In the genomic region with DNA sequence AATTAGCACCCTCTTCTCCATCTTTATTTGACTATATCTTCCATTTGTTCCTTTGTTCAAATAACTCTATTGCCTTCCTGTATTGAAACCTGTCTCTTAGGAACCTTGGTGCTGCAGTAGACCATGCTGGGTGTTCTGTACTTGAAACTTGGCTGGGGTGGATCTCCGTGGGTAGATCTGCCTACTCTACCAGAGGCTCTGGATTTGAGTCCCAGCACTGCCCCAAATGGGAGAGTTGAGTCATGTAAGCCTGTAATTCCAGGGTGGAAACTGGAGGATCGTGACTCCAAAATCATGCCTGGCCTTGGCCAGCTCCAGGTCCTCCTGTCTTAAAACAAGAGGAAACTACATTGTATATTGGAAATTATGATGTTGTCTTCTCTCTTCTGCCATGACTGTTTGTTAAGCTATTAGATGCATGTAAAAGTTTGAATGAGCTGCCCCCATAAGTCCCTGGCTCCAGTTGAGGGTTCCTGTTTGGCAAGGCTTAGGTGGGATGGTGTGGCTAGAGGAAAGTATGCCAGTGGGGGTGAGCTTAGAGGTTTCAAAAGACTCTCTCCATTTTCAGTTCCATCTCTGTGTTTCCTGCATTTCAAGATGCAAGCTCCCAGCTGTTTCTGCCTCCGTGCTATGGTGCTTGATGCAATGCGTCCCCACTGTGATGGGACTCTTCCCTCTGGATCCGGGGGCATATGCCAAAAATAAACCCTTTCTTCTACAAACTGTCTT, we compare ENCODE assay signal across 25 mouse cellular contexts. TPM values are rescaled to one million over a fixed set of nuclear protein-coding genes. Genes with fewer than 3 reads are reported as not detected.
DNase-seq lines count a peak whose midpoint lies in the region; ATAC-seq lines count a peak whose summit lies in the region.
"Had no signal": no experiment of that assay in that cellular context is flagged by ENCODE, and none has a peak within 500 bp of the region (broad histone marks: within the 10 kb centered on the region; RNA-seq: fewer than 3 reads in every experiment).

No protein-coding gene starts in this region.

- no peak overlapping the region for H3K4me3 ChIP-seq in liver, embryonic 12.5 days
- no peak overlapping the region for H3K4me3 ChIP-seq in liver, embryonic 11.5 days (ENCODE audit: low read depth, low read length)
- H3K4me3 ChIP-seq: forebrain, embryonic 13.5 days; heart, adult 2 months; heart, embryonic 15.5 days; kidney, embryonic 15.5 days; limb, embryonic 10.5 days; limb, embryonic 15.5 days; megakaryocyte, embryonic 14.5 days; midbrain, embryonic 12.5 days; neural tube, embryonic 13.5 days had no signal

- H3K27me3 ChIP-seq in liver, embryonic 12.5 days (replicated peaks) = no peaks in the 10 kb centered on the region
- H3K27me3 ChIP-seq in liver, embryonic 11.5 days (replicated peaks; ENCODE audit: control insufficient read depth, insufficient read depth, low read length) = no peaks in the 10 kb centered on the region
- H3K27me3 ChIP-seq: forebrain, embryonic 13.5 days; heart, embryonic 15.5 days; kidney, embryonic 15.5 days; limb, embryonic 15.5 days; megakaryocyte, embryonic 14.5 days; midbrain, embryonic 12.5 days; neural tube, embryonic 13.5 days had no signal

- H3K4me1 ChIP-seq in liver, embryonic 12.5 days = peaks cover 62% of the 10 kb centered on the region
- H3K4me1 ChIP-seq in liver, embryonic 11.5 days (replicated peaks; ENCODE audit: control insufficient read depth, insufficient read depth, low read length) = peaks cover 20% of the 10 kb centered on the region
- H3K4me1 ChIP-seq: forebrain, embryonic 13.5 days; limb, embryonic 10.5 days; midbrain, embryonic 12.5 days; neural tube, embryonic 13.5 days had no signal

- no peaks in the 10 kb centered on the region for H3K9me3 ChIP-seq in liver, embryonic 12.5 days (replicated peaks)
- H3K9me3 ChIP-seq in liver, embryonic 11.5 days (ENCODE audit: control insufficient read depth, low read length) = no peaks in the 10 kb centered on the region
- H3K9me3 ChIP-seq: forebrain, embryonic 13.5 days; heart, embryonic 15.5 days; kidney, embryonic 15.5 days; limb, embryonic 10.5 days; limb, embryonic 15.5 days; megakaryocyte, embryonic 14.5 days; midbrain, embryonic 12.5 days; neural tube, embryonic 13.5 days had no signal

- H3K27ac ChIP-seq in liver, embryonic 12.5 days = 0 out of 2 replicates have a peak overlapping the region, but pooled peaks have one; percentile 3
- H3K27ac ChIP-seq in liver, embryonic 11.5 days (ENCODE audit: low read depth, low read length) = no peak overlapping the region
- H3K27ac ChIP-seq: forebrain, embryonic 13.5 days; heart, adult 2 months; heart, embryonic 15.5 days; kidney, embryonic 15.5 days; limb, embryonic 10.5 days; limb, embryonic 15.5 days; midbrain, embryonic 12.5 days; neural tube, embryonic 13.5 days had no signal

- WGBS in liver, embryonic 12.5 days (ENCODE audit: insufficient replicate concordance) = 70% methylated on average over 5 of the region's 5 CpGs
- WGBS in liver, embryonic 11.5 days = 65% methylated on average over 5 of the region's 5 CpGs

- peak; percentile 32 to 70 for DNase-seq in layer of hippocampus, adult 18-20 months (ENCODE audit: low spot score in 2 of 2)
- no peak for DNase-seq in layer of hippocampus, postnatal 25 days (ENCODE audit: extremely low spot score in 1 of 2, low spot score in 1 of 2)
- no peak for DNase-seq in liver, embryonic 11.5 days (ENCODE audit: low spot score)
- peak; percentile 70 for DNase-seq in layer of hippocampus, adult 9-11 months
- no peak for DNase-seq in kidney, postnatal 25 days
- DNase-seq: adrenal gland, postnatal 25 days; B cell, adult 2 months; cerebellum, adult 8-10 months; cerebellum, postnatal 25 days; gastrocnemius, postnatal 25 days; heart, adult 2 months; kidney, adult 18-20 months; kidney, postnatal 36 days; lung, postnatal 36 days had no signal

- H3K4me2 ChIP-seq in liver, embryonic 12.5 days = no peak overlapping the region
- H3K4me2 ChIP-seq in liver, embryonic 11.5 days = no peak overlapping the region
- H3K4me2 ChIP-seq: forebrain, embryonic 13.5 days; heart, embryonic 15.5 days; kidney, embryonic 15.5 days; limb, embryonic 15.5 days; midbrain, embryonic 12.5 days; neural tube, embryonic 13.5 days had no signal

- ATAC-seq in liver, embryonic 12.5 days = no peak
- ATAC-seq in liver, embryonic 11.5 days (replicated peaks; ENCODE audit: low FRiP score) = no peak
- ATAC-seq: forebrain, embryonic 13.5 days; hindbrain, embryonic 16.5 days had no signal

- H3K36me3 ChIP-seq in liver, embryonic 12.5 days = peaks cover 8% of the 10 kb centered on the region; the same call in 1 of the 2 replicates
- no peaks in the 10 kb centered on the region for H3K36me3 ChIP-seq in liver, embryonic 11.5 days (ENCODE audit: control insufficient read depth, insufficient read depth, low read length)
- H3K36me3 ChIP-seq: heart, embryonic 15.5 days; kidney, embryonic 15.5 days; limb, embryonic 10.5 days; limb, embryonic 15.5 days; midbrain, embryonic 12.5 days; neural tube, embryonic 13.5 days had no signal

- no peak overlapping the region for H3K9ac ChIP-seq in liver, embryonic 12.5 days
- H3K9ac ChIP-seq in liver, embryonic 11.5 days (ENCODE audit: low read depth, low read length) = no peak overlapping the region
- H3K9ac ChIP-seq: forebrain, embryonic 13.5 days; heart, embryonic 15.5 days; kidney, embryonic 15.5 days; limb, embryonic 15.5 days; midbrain, embryonic 12.5 days; neural tube, embryonic 13.5 days had no signal

RNA-seq across cellular contexts. Expression of a gene that starts 14.2 kb away (rescaled TPM):
- total RNA-seq in layer of hippocampus, adult 18-20 months (2021) = 1 to 10 TPM; 3.5 to 4.0 TPM
- total RNA-seq in layer of hippocampus, postnatal 25 days (2021) = 1 to 10 TPM; 2.2 to 2.4 TPM
- 40.7 and 42.5 TPM in 2 replicates for polyA plus RNA-seq in liver, embryonic 12.5 days (2016; fragmentation: Nextera tagmentation; extraction: Ambion mirVana)
- 26.6 and 31.3 TPM in 2 replicates for polyA plus RNA-seq in liver, embryonic 11.5 days (2014; fragmentation: Nextera tagmentation; extraction: Ambion mirVana)
- polyA plus RNA-seq: small intestine, adult 2 months had no signal

Comparison
In these comparisons a context has a peak if more than half of its experiments do, and no peak if none do; other contexts are left out.
1. DNase-seq: peak in layer of hippocampus, adult 18-20 months (2 of 2) and layer of hippocampus, adult 9-11 months (single experiment); none in layer of hippocampus, postnatal 25 days (0 of 2), liver, embryonic 11.5 days (single experiment) and kidney, postnatal 25 days (0 of 2).